Mouse (Mus musculus) left cerebral cortex, adult 2 months (tissue): ENCODE data around the gene Clcnkb. TPM values are rescaled to one million over a fixed set of nuclear protein-coding genes. Genes with fewer than 3 reads are reported as not detected.

Experiments used
- DNase-seq, 2 experiments: peaks; one replicate each; pipeline ENCODE4 v3.0.0; 2021 to 2022; ENCODE audit warnings: low spot score in 2 of 2, mixed read lengths in 1 of 2; ENCODE audit errors: extremely low spot score in 1 of 2
- H3K27ac ChIP-seq: fragments of 200-600 bp; 2 replicates; pipeline ENCODE4 v1.8.1; 2022
- H3K4me3 ChIP-seq: fragments of 200-600 bp; 2 replicates; pipeline ENCODE4 v1.8.1; 2022
- CTCF ChIP-seq: fragments of 200-600 bp; IDR thresholded peaks from 2 replicates; pipeline ENCODE4 v1.8.1; 2022; ENCODE audit warnings: antibody characterized with exemption, mild to moderate bottlenecking, moderate library complexity
- intact Hi-C: fragments of 180-260 bp; cut with DNase I; formaldehyde crosslinking; loops from one replicate; pipeline ENCODE4 v1.15.1; 2025
- total RNA-seq, 2 experiments: library from RNA; stranded (reverse); gene quantifications; 2 replicates each; pipeline ENCODE4 v1.2.3; 2021

Gene Clcnkb
- total RNA-seq, 2 experiments from 2014 or later: not detected

DNA sequence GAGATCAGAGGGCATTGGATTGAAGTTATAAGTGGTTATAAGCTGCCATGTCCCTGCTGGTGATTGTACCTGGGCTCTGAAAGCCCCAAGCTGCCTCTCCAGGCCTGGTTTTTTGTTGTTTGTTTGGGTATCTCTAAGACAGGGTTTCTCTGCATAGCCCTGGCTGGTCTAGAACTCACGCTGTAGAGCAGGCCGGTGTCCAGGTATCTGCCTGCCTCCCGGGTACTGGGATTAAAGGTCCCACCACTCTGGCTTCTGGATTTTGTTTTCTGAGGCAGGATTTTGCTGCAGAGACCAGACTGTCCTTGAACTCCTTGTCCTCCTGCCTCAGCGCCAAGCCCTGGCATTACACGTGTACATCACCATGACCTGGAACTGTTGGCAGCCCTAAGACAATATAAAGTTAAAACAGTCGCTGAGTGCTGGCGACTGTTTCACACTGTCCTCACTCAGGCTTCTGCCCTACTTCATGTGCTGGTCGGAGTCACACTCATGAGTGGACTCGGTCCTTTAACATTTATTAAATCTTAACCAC, 36.2 kb upstream of the Clcnkb start:
- Histone ChIP-seq H3K27ac (no peak overlapping the region), H3K4me3 (no peak overlapping the region)
- TF ChIP-seq CTCF: no peak
- no peak for DNase-seq
- intact Hi-C loops: no loop called here

DNA sequence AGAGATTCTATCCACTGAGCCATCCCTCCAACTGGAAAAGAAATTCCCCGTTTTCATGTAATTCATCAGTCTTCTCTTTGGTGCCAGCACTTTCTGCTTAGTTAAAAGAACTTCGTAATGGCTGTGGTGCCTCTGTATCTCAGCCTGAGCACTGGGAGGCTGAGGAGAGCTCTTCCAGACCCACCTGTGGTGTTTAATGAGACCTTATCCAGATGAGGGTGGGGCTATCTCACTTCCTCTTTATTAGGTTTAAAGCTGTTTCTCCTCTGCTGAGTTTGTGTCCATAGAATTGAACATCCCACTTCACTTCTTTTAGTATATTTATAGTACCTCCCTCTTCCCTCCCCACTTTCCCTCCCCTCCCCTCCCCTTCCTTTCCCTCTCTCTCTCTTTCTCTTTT, 35.4 kb upstream of the Clcnkb start:
- DNase-seq: no peak
- TF ChIP-seq CTCF: no peak
- intact Hi-C loops: no loop called here
- Histone ChIP-seq H3K27ac (no peak overlapping the region), H3K4me3 (no peak overlapping the region)

DNA sequence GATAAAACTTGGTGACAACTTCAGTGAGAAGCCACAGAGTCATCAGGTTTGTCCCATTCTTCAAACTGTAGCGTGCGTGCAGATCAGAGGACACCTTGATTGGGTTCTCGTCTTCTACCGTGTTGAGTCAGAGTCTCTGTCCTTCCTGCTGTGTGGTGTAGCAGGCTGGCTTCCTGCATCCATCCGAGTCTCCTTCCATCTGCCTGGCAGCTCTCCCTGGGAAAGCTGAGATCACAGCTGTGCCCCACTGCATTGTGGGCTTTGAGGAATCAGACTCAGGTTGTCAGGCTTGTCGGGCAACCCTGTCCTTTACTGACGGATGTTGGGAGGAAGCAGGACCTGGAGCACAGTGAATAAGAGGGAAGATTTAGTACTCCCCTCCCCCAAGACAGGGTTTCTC, 30.4 kb upstream of the Clcnkb start:
- no peak for TF ChIP-seq CTCF
- Histone ChIP-seq H3K27ac (peak overlapping the region; percentile 8; the same call in 1 of the 2 replicates), H3K4me3 (no peak overlapping the region)
- intact Hi-C loops: no loop called here
- no peak for DNase-seq

DNA sequence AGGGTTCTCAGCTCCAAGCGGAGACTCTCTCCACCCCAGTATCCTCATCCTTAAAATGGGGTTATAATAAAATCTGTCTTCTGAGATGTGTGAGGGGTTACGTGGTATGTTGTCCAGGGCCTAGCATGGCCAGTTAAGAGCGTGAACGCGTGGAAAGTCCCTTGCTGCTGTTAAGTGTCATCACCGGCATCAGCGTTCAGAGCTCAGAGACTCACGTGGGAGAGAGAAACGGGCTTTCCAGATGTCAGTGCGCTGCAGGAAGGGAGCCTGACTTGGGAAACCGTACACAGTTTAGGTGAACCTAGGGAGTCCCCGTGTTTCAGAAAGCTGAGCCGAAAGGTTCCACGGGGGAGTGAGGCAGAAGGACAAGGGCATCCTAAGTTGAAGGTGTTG, 29.5 kb upstream of the Clcnkb start:
- H3K27ac ChIP-seq: peak overlapping the region; percentile 58
- intact Hi-C loops: no loop called here
- no peak for DNase-seq
- TF ChIP-seq CTCF: no peak
- H3K4me3 ChIP-seq: peak overlapping the region; percentile 92

DNA sequence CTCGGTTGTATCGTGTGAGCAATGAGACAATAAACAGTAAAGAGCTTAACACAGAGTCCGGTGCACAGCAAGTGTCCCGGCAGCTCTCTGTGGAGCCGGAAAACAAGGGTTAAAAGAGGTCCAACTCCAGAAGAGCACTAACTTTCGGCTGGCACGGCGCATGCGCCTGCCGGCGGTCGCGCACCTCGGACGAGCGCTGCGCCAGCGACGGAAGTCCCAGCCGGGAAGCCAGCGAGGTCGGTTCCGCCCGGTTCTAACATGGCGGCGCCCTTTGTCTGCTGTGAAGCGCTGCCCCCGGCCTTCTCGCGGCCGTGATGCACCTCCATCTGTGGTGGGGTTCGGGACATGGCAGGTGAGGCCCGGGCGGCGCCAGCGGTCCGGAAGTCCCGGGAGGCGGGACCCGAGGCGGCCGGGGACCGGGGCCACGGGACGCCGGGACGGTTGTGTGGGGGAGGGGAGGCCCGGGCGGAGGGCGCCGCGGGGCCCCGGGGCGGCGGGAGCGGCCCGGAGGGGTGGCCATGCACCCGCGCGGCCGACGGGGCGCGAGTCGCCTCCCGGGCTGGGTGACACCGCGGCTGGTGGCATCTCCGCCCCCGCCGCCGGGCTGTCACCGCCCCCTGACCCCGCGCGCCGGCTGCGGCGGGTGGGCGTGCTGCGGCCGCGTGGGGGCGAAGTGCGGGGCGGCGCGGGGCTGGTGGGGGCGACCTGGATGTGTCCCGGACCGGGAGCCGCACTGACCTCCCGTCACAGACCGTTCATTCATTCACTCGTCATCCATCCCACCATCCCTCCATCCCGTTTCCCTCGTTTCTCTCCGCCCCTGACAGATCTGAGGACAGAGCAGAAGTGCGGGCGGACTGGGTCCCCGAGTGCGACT, 28.9 kb upstream of the Clcnkb start, which contains the start of gene Zbtb17:
TSS of gene Zbtb17 (plus strand) at position 204 of the 877 bp plus-strand sequence.
- intact Hi-C loops: no loop called here
- peak within 1 kb of the TSS; percentile 91 for H3K27ac ChIP-seq
- DNase-seq: peak; percentile 89 to 91
- TF ChIP-seq CTCF: no peak
- peak within 1 kb of the TSS; percentile 92 for H3K4me3 ChIP-seq

DNA sequence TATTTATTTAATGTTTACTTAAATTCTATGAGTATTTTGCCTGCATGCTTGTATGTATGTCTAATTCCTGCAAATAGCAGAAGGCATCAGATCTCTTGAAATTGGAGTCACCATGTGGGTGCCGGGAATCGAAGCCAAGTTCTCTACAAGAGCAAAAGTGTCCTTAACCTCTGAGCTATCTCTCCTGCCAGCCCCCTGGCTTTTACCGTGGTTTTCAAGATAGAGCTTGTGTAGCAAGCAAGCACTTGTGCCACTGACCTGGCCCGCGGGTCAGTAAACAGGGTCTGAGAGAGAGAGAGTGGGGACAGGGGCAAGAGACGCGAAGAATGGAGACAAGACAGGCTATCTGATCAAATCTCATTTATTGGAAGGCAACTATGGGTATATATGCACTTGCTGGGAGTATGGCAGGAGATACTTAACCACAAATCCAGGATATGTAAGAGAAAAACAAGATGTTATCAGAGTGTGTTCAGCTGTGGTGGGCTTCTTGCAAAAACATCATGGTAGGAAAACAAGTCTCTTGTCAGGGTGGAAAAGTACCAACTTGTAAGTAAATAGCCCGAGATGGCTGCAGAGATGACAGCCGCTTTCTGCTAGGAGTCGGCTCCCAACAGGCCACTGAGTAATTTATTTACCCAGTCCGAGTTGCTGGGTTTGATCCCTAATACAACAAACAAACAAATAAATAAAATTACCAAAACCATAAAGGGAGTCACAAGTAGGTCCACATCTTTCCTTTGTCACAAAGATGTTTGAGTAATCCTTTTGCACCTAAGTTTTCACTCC, 28.0 kb upstream of the Clcnkb start:
- peak overlapping the region; percentile 69; the same call in 1 of the 2 replicates for H3K27ac ChIP-seq
- no peak for TF ChIP-seq CTCF
- intact Hi-C loops: no loop called here
- peak overlapping the region; percentile 92 for H3K4me3 ChIP-seq
- DNase-seq: no peak

GRCm38 (mm10) chr4:141440877-141441276, 25.1 kb upstream of the Clcnkb start:
- intact Hi-C loops: no loop called here
- DNase-seq: no peak
- TF ChIP-seq CTCF: no peak
- Histone ChIP-seq H3K27ac (no peak overlapping the region), H3K4me3 (no peak overlapping the region)

GRCm38 (mm10) chr4:141439083-141439803, 23.4 kb upstream of the Clcnkb start:
- no peak overlapping the region for H3K4me3 ChIP-seq
- TF ChIP-seq CTCF: no peak
- DNase-seq: no peak
- H3K27ac ChIP-seq: peak overlapping the region; percentile 34
- intact Hi-C loops: no loop called here

- DNase-seq: no peak
- Histone ChIP-seq H3K27ac (peak within 1 kb of the TSS; percentile 40; the same call in 1 of the 2 replicates), H3K4me3 (peak within 1 kb of the TSS; percentile 33)
- TF ChIP-seq CTCF: no peak
- intact Hi-C loops: no loop called here
These were observed 20.2 kb upstream of the Clcnkb start, which contains the start of gene Srarp for GRCm38 (mm10) chr4:141435974-141436373. TSS of gene Srarp (minus strand) at chr4:141436105.

DNA sequence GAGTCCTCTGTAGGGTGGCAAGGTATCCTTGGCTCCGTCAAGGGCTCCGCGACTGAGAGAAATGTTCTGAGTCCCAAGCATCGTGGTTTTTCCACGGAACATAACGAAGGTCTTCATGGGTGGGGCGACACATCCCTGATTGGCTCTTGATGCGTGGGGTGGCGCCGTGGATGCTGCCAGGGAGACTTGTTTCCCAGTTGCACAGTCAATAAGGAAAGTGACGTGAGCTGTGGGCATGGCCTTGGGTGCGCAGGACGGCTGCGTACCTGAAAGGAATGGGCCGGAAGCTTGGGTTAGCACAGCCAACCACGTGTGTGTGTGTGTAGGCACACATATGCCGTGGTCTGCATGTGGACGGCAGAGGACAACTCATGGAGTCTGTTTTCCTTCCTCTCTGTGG, 17.4 kb upstream of the Clcnkb start:
- intact Hi-C loops: no loop called here

DNA sequence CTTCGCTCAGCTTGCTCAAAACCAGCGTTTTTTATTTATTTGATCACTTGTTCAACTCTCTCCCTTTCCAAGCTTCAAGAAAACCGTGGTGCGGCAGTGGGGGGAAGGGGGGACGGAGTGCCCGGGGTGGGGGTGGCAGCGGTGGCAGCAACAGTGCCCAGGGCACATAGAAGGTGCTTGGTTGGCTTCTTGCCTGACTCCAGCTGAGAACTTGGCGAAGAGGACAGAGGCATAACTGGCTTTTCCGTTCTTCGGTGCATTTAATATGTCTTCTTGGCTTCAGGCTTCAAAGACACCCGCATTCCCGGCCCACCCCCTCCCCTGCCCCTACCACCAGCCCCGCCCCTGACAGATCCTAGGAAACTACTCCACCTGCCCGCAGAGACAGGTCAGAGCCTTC, 16.9 kb upstream of the Clcnkb start:
- intact Hi-C loops: no loop called here
- no peak overlapping the region for H3K4me3 ChIP-seq
- H3K27ac ChIP-seq: no peak overlapping the region
- TF ChIP-seq CTCF: no peak
- DNase-seq: no peak

More for the DNA sequence above, 17.4 kb upstream of the Clcnkb start:
- no peak for TF ChIP-seq CTCF
- Histone ChIP-seq H3K27ac (no peak overlapping the region), H3K4me3 (no peak overlapping the region)
- DNase-seq: no peak
